ENCODE assay signal across 10 mouse cellular contexts in the genomic region with DNA sequence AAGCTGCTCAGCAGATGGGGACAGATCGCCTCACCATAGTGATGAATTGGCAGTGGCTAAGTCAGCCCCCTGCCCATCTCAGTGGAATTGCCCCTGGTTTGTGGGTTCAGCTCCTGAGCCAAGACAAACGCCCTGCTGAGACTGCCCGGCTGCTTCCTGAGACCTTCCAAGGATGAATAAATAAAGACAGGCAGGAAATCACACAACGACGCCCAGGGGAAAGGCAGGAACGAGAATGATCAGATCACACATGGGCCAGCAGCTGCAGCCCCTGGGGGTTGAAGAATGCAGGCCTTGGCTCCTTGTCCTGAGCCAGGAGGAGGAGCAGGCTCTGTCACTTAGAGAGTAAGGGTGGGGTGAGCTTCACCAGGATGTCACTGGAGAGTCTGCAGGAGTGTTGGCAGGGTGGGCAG. TPM values are rescaled to one million over a fixed set of nuclear protein-coding genes. Genes with fewer than 3 reads are reported as not detected.
DNase-seq lines count a peak whose midpoint lies in the region; ATAC-seq and TF ChIP-seq lines count a peak whose summit lies in the region.
"Had no signal": no experiment of that assay in that cellular context is flagged by ENCODE, and none has a peak within 500 bp of the region (broad histone marks: within the 10 kb centered on the region; RNA-seq: fewer than 3 reads in every experiment).

No protein-coding gene starts in this region.

- no peak overlapping the region for H3K4me2 ChIP-seq in heart, embryonic 15.5 days
- H3K4me2 ChIP-seq in liver, embryonic 15.5 days, result no peak overlapping the region

- H3K9me3 ChIP-seq in heart, embryonic 15.5 days (replicated peaks), result no peaks in the 10 kb centered on the region
- no peaks in the 10 kb centered on the region for H3K9me3 ChIP-seq in liver, embryonic 15.5 days (replicated peaks)

- peak; percentile 64 for DNase-seq in gastrocnemius, adult 2 months
- no peak for DNase-seq in gastrocnemius, postnatal 10 days
- DNase-seq in urinary bladder, adult 18-20 months (ENCODE audit: low spot score in 2 of 2), result no peak
- DNase-seq in cerebellum, postnatal 36 days, result no peak
- no peak for DNase-seq in thymus, adult 2 months
- DNase-seq: cerebellum, adult 11 months had no signal

- H3K4me1 ChIP-seq in heart, embryonic 15.5 days (replicated peaks), result peaks cover 26% of the 10 kb centered on the region
- peaks cover 20% of the 10 kb centered on the region for H3K4me1 ChIP-seq in liver, embryonic 15.5 days (replicated peaks)
- H3K4me1 ChIP-seq in thymus, adult 2 months (replicated peaks; ENCODE audit: control insufficient read depth, insufficient read depth, low read length), result 0 out of 2 replicates have a peak, but pooled peaks cover 2% of the 10 kb centered on the region

- H3K27me3 ChIP-seq in C2C12 (ENCODE audit: control insufficient read depth, insufficient read depth, insufficient read length), result no peaks in the 10 kb centered on the region
- no peaks in the 10 kb centered on the region for H3K27me3 ChIP-seq in heart, embryonic 15.5 days
- H3K27me3 ChIP-seq in liver, embryonic 15.5 days, result no peaks in the 10 kb centered on the region
- no peaks in the 10 kb centered on the region for H3K27me3 ChIP-seq in thymus, adult 2 months (ENCODE audit: control insufficient read depth, insufficient read depth, low read length)

- peaks cover 7% of the 10 kb centered on the region for H3K36me3 ChIP-seq in C2C12 (ENCODE audit: control insufficient read depth, insufficient read depth)
- H3K36me3 ChIP-seq in heart, embryonic 15.5 days, result no peaks in the 10 kb centered on the region
- peaks cover 17% of the 10 kb centered on the region for H3K36me3 ChIP-seq in liver, embryonic 15.5 days (replicated peaks)
- no peaks in the 10 kb centered on the region for H3K36me3 ChIP-seq in thymus, adult 2 months (ENCODE audit: control insufficient read depth, insufficient read depth, low read length)

- no peak for TF ChIP-seq CTCF in gastrocnemius, adult 2 months (IDR thresholded peaks at IDR 0.05)
- TF ChIP-seq CTCF in C2C12 (IDR thresholded peaks at IDR 0.05; ENCODE audit: control insufficient read depth, insufficient read depth, insufficient read length), result no peak
- TF ChIP-seq CTCF in thymus, adult 2 months (IDR thresholded peaks at IDR 0.05; ENCODE audit: borderline replicate concordance, control insufficient read depth, extremely low read depth, insufficient read depth, low read length, poor library complexity), result no peak

- no peaks in the 10 kb centered on the region for H3K79me3 ChIP-seq in C2C12 (ENCODE audit: low read depth)

- H3K9ac ChIP-seq in heart, embryonic 15.5 days, result no peak overlapping the region
- H3K9ac ChIP-seq in liver, embryonic 15.5 days, result no peak overlapping the region

- intact Hi-C loops in gastrocnemius, adult 2 months (cut with DNase I), result no loop called here

- no peak overlapping the region for H3ac ChIP-seq in C2C12 (ENCODE audit: control insufficient read depth, insufficient read length, low read depth)

- H3K79me2 ChIP-seq in C2C12 (ENCODE audit: control insufficient read depth, insufficient read depth), result no peaks in the 10 kb centered on the region

- no peak; the same call in 1 of the 2 replicates for ATAC-seq in heart, embryonic 15.5 days (replicated peaks; ENCODE audit: insufficient number of reproducible peaks, insufficient read depth, low FRiP score, low read depth)
- peak; percentile 20; the same call in 1 of the 2 replicates for ATAC-seq in liver, embryonic 15.5 days (ENCODE audit: insufficient read depth)

- H3K4me3 ChIP-seq in gastrocnemius, adult 2 months, result no peak overlapping the region
- H3K4me3 ChIP-seq in C2C12 (ENCODE audit: insufficient read depth, poor library complexity, severe bottlenecking), result no peak overlapping the region
- no peak overlapping the region for H3K4me3 ChIP-seq in heart, embryonic 15.5 days
- H3K4me3 ChIP-seq in liver, embryonic 15.5 days (replicated peaks), result no peak overlapping the region
- no peak overlapping the region for H3K4me3 ChIP-seq in thymus, adult 2 months (ENCODE audit: control insufficient read depth, insufficient read depth, low read length)

- peak overlapping the region; percentile 70 for H3K27ac ChIP-seq in gastrocnemius, adult 2 months
- peak overlapping the region; percentile 25; the same call in 1 of the 2 replicates for H3K27ac ChIP-seq in heart, embryonic 15.5 days
- H3K27ac ChIP-seq in liver, embryonic 15.5 days (replicated peaks), result no peak overlapping the region; the same call in 1 of the 2 replicates
- no peak overlapping the region for H3K27ac ChIP-seq in thymus, adult 2 months (ENCODE audit: control insufficient read depth, insufficient read depth, low read length)
- H3K27ac ChIP-seq: macrophage had no signal

- no peak for TF ChIP-seq POLR2A in thymus, adult 2 months (IDR thresholded peaks at IDR 0.05; ENCODE audit: control insufficient read depth, extremely low read depth, insufficient read depth, low read length, poor library complexity)

- WGBS in heart, embryonic 15.5 days, result 42% methylated on average over 6 of the region's 6 CpGs
- WGBS in liver, embryonic 15.5 days (ENCODE audit: insufficient replicate concordance), result 48% methylated on average over 6 of the region's 6 CpGs
- 96% methylated on average over 6 of the region's 6 CpGs for WGBS in thymus, adult 2 months

TF ChIP-seq in C2C12, 6 proteins besides CTCF, POLR2A, EP300 and RAD21:
- no peak for TF ChIP-seq USF1 (IDR thresholded peaks at IDR 0.05; ENCODE audit: low read depth)
- peak; percentile 63 for TF ChIP-seq MYOD1 (IDR thresholded peaks at IDR 0.05; ENCODE audit: control insufficient read depth, insufficient read length, low read depth)

RNA-seq across cellular contexts. Expression of a gene that starts 21.2 kb away (rescaled TPM):
- 10 to 100 TPM; 41.0 to 46.0 TPM for total RNA-seq in gastrocnemius, adult 2 months (2021)
- 10 to 100 TPM; 19.7 to 25.9 TPM for total RNA-seq in gastrocnemius, postnatal 10 days (2021)
- polyA plus RNA-seq in C2C12 (2012; fragmentation: generic; extraction: Trizol), result 10.9 TPM
- polyA plus RNA-seq in heart, embryonic 15.5 days (2015; fragmentation: Nextera tagmentation; extraction: Ambion mirVana), result 18.0 and 22.1 TPM in 2 replicates
- 20.2 and 22.1 TPM in 2 replicates for polyA plus RNA-seq in liver, embryonic 15.5 days (2015; fragmentation: Nextera tagmentation; extraction: Ambion mirVana)
- 11.9 and 12.8 TPM in 2 replicates for polyA plus RNA-seq in thymus, adult 2 months (2012; rRNA removed)

Comparison
In these comparisons a context has a peak if more than half of its experiments do, and no peak if none do; other contexts are left out.
1. H3K27ac ChIP-seq: peak in gastrocnemius, adult 2 months (single experiment) and heart, embryonic 15.5 days (single experiment); none in liver, embryonic 15.5 days (single experiment) and thymus, adult 2 months (single experiment).